Mouse (Mus musculus) T-helper 17 cell (primary cell): ENCODE measurements around the gene Pnp.
"Not testable (repeated sequence)": the region's sequence is repeated elsewhere in the genome, so short reads cannot be mapped to it uniquely, and the experiment has no call there.

Source experiments
- in situ Hi-C, 2 experiments: fragments of 300-600 bp; cut with MboI, MseI; formaldehyde crosslinking; loops; 1 replicate in 1 of 2; 2 replicates in 1 of 2; pipeline ENCODE4 v1.15.1; 2025; ENCODE audit warnings: high pct_unique_total_duplicates in 2 of 2

Gene Pnp

GRCm38 (mm10) chr14:50970822-50971221 lies 39.9 kb downstream of the Pnp start:
- in situ Hi-C loops: no loop called here

DNA sequence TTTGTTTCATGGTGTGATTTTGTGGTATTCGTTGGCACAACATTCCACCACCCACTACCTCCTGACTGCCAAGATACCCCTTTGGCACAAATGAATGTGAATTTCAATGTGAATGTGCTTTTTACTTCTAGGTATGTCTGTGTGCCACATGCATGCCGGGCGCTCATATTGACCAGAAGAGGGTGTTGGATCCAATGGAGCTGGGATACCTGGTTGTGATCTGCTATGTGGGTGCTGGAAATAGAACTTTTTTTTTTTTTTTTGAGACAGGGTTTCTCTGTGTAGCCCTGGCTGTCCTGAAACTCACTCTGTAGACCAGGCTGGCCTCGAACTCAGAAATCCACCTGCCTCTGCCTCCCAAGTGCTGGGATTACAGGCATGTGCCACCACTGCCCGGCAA lies 42.2 kb downstream of the Pnp start:
- in situ Hi-C loops: not testable (repeated sequence)

- in situ Hi-C loops: no loop called here
These were observed 42.8 kb downstream of the Pnp start for GRCm38 (mm10) chr14:50973700-50974099.

DNA sequence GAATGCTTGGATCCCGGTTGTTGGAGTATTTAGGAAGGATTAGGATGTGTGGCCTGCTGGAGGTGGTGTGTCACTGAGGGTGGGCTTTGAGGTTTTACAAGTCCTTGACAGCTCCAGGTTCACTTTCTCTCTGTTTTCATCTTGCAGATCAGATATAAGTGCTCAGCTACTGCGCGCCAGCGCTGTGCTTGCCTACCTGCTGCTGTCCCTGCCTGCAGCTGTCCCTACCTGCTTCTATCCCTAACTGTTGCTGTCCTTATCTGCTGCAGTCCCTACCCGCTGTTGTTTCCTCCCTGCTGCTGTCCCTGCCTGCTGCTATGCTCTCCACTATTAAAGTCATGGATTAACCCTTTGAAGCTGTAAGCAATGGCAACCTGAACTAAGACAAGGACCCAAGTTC lies 44.1 kb downstream of the Pnp start:
- in situ Hi-C loops: no loop called here

- in situ Hi-C loops: no loop called here
These were observed 45.8 kb downstream of the Pnp start for GRCm38 (mm10) chr14:50976674-50977073.

DNA sequence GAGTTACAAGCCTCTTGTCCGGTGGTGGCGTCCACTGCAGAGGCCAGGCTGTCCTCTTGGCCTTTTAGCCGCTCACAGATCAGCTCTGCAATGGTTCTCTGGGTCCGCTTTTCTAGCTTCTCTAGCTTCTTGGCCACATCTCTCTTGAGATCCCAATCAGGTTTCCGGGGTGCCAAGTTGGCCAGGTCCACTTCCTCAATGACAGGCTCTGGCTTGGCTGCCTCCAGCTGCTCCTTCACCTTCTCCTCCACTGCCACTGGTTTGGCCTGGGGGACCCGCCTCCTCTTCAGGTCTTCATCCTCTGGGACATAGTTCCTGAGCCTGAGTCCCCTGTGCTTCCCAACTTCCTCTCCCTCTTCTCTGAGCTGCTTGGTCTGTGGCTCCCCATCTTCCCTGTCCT lies 47.6 kb downstream of the Pnp start:
- in situ Hi-C loops: not testable (repeated sequence)

- in situ Hi-C loops: loop anchor here in 1 of 2 experiments (10.0 kb wide), 1 partner anchor 265 kb away; no protein-coding TSS in a partner anchor
These were observed 48.7 kb downstream of the Pnp start for GRCm38 (mm10) chr14:50979631-50980030.

- in situ Hi-C loops: loop anchor here in 1 of 2 experiments (10.0 kb wide), 1 partner anchor 264 kb away; no protein-coding TSS in a partner anchor
These were observed 50.3 kb downstream of the Pnp start for GRCm38 (mm10) chr14:50981207-50981606.

GRCm38 (mm10) chr14:50981837-50982236 lies 51.0 kb downstream of the Pnp start:
- in situ Hi-C loops: loop anchor here in 1 of 2 experiments (10.0 kb wide), 1 partner anchor 263 kb away; no protein-coding TSS in a partner anchor

- in situ Hi-C loops: loop anchor here (5.0 to 10.0 kb wide), 2 partner anchors 35 to 257 kb away; no protein-coding TSS in a partner anchor
These were observed 56.8 kb downstream of the Pnp start for GRCm38 (mm10) chr14:50987668-50988067.

DNA sequence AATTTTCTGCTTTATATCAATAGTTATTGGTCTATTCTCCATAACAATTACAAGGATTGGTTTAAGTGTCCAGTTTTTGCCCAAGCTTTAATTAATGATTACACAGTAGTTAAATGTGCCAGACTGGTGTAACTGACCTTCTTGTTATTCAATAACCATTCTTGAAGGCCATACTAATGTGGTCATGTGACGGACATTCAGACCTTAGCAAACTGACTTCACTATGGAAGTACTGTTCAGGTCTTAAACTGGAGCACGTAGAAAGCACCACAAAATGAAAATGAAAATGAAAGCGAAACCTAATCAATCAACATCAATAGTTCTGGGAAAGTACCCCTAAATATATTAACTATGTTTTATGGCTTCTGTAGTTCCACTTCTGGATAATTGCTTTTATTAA lies 60.2 kb downstream of the Pnp start:
- in situ Hi-C loops: no loop called here

- in situ Hi-C loops: no loop called here
These were observed 66.2 kb downstream of the Pnp start for GRCm38 (mm10) chr14:50997088-50997487.

GRCm38 (mm10) chr14:50997999-50998666 lies 67.3 kb downstream of the Pnp start:
- in situ Hi-C loops: no loop called here

GRCm38 (mm10) chr14:51007152-51007801 lies 76.4 kb downstream of the Pnp start, which contains the start of gene Rnase10:
Gene Rnase10 (plus strand): TSS chr14:51007751.
- in situ Hi-C loops: no loop called here

DNA sequence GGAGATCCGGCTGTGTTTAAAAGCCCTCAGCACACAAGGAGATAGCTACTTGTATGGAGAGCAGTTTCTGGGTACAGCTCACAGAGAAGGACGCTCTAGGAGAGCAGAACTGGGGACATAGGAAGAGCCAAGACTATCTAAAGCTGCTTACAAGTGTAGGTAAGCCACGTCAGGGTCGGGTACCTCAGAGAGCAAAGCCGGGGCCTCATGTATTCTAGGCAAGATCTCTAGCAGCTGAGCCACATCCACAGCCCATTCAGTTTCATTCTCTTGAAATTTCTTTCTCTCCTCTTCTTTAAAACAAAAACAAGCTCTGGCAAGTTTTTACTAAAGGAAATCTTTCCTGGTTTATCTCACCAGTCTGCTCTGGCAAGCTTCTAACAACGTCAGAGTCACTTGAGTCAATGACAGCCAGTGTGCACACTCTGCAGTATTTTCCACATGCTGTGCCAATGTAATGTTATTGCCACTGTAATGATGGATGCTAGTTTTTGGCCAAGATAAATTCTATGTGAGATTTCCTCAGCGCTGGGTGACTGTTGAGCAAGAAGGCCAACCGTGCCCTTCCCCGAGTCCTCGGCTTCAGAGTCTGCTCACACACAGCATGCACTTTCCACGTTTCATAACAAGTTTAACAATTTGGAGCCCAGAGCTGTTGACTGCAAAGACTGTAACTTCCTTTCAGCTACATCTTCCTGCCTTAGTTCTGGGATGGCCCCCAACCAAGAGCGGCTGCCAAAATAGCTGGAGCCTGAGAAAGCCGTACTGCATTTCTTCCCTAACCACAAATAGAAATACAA lies 77.2 kb downstream of the Pnp start:
- in situ Hi-C loops: no loop called here

DNA sequence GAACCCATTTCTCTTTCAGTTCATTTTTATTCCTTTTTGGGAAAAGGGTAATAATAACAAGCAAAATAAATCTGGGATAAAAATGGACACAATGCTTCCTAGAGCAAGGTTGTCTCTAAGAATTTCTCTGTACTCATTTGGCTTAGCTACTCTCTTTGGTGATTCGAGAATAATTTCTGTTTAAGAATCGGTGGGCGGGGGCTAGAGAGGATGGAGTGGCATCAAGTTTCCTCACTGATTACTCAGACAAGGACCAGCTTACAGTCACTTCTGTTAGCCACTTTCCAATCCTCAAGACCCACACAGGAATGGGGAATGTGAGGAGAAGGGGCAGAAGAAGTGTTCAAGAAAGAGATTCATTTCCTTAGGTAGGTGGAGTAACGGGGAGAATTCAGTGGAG lies 77.9 kb downstream of the Pnp start:
- in situ Hi-C loops: no loop called here

DNA sequence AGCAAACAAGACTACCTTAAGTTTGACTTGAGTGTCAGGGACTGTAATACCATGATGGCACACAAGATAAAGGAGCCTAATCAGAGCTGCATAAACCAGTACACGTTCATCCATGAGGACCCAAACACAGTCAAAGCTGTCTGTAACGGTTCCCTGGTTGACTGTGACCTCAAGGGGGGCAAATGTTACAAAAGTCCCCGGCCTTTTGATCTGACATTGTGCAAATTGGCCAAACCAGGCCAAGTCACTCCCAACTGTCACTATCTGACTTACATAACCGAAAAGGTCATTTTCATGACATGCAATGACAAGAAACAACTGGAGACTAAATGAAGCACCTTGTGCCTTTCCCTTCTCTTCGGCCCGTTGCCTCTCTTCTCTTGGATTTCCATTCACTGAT lies 78.7 kb downstream of the Pnp start:
- in situ Hi-C loops: no loop called here

- in situ Hi-C loops: not testable (repeated sequence)
These were observed 83.8 kb downstream of the Pnp start for GRCm38 (mm10) chr14:51014724-51015123.
